Mouse (Mus musculus) c-Kit-negative CD71-positive TER-119-positive erythroid progenitor cells, embryonic 14.5 days (primary cell): ENCODE data around the gene Casc3.
A peak's percentile ranks its signal among the peaks of the same experiment; 100 is the strongest.

Experiments
- DNase-seq: peaks from one replicate; pipeline ENCODE4 v3.0.0-alpha.2; 2013; ENCODE audit warnings: low read depth, low spot score

The Casc3 gene

GRCm38 (mm10) chr11:98835296-98835695, 30.6 kb downstream of the Casc3 start:
- no peak for DNase-seq

GRCm38 (mm10) chr11:98835725-98836124, 31.0 kb downstream of the Casc3 start:
- DNase-seq = no peak

- no peak for DNase-seq
Observed at GRCm38 (mm10) chr11:98836128-98836527, 31.4 kb downstream of the Casc3 start.

DNA sequence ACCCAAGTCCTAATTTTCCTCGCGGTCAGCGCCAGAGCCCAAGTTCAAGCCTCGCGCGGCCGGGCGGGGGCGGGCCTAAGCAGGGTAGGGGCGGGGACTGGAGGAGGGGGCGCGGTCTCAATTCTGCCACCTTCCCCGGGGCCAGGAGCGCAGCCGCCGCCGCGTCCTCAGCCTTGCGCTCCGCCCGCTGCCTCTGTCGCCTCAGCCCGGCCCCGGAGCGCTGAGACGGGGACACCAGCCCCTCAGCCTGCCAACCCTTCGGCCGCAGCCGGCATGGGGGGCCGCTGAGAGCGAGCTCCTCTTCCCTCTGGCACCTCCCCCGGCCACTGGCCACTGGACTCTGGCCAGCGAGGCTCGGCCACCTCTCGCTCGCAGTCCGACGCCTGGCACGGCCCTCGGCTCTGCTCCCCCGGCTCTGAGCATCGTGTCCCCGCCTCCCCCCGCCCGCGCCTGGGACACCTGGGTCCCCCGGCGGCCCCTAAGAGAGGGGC, 32.0 kb downstream of the Casc3 start, which contains the start of gene Rapgefl1:
Gene Rapgefl1, plus strand, starts transcription at position 135 of the 491 bp plus-strand sequence.
- DNase-seq = peak; percentile 33

- no peak for DNase-seq
Observed at GRCm38 (mm10) chr11:98837231-98837704, 32.6 kb downstream of the Casc3 start.

- no peak for DNase-seq
Observed at GRCm38 (mm10) chr11:98837917-98838316, 33.2 kb downstream of the Casc3 start.

GRCm38 (mm10) chr11:98838512-98838911, 33.8 kb downstream of the Casc3 start:
- no peak for DNase-seq

- no peak for DNase-seq
Observed at GRCm38 (mm10) chr11:98839402-98839801, 34.7 kb downstream of the Casc3 start.

DNA sequence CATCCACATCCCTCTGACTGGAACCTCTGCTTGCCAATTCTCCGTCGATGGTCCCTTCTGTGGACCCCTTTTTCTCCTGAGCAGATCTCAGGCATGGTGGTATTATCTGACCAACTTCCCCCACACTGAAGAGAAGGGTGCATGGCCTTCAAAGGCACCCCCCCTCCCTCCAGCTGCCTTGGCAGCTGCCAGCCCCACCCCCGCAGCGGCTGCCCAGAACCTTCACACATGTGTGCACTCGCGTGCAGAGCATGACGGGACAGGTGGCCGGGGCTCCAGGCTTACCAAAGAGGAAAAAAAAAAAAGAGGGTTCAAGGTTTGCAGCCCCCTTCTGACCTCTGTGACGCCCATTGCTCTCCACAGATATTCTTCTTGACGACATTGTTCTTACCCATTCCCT, 35.2 kb downstream of the Casc3 start:
- no peak for DNase-seq

- DNase-seq = no peak
Observed at GRCm38 (mm10) chr11:98846016-98846415, 41.3 kb downstream of the Casc3 start.

DNA sequence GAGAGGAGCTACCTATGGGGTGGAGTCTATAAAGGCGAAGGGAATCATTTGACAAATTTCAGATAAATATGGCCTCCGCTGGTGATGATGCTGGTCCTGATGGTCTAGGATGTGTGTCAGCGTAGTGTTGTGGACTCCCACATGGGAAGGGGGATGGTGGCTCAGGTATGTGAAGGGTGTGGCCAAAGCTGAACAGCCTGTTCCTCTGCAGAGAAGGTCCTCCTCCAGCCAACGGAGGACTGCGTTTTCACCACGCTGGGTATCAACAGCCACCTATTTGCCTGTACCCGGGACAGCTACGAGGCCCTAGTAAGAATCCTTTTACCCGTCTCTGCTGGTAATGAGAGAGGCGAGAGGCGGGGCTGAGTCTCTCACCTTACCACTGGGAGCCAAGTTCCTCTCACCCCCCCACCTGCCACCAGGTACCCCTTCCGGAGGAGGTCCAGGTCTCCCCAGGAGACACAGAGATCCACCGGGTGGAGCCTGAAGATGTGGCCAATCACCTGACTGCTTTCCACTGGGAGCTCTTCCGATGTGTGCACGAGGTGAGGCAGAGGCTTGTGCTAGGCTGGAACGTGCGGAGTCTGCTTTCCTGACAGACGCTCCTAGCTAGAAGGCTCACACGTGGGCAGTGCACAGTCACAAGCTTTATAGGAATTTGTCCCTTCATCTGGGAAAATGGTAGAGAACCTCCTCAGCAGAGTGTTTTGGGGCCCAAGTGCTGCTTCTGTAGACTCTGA, 42.3 kb downstream of the Casc3 start:
- no peak for DNase-seq

DNA sequence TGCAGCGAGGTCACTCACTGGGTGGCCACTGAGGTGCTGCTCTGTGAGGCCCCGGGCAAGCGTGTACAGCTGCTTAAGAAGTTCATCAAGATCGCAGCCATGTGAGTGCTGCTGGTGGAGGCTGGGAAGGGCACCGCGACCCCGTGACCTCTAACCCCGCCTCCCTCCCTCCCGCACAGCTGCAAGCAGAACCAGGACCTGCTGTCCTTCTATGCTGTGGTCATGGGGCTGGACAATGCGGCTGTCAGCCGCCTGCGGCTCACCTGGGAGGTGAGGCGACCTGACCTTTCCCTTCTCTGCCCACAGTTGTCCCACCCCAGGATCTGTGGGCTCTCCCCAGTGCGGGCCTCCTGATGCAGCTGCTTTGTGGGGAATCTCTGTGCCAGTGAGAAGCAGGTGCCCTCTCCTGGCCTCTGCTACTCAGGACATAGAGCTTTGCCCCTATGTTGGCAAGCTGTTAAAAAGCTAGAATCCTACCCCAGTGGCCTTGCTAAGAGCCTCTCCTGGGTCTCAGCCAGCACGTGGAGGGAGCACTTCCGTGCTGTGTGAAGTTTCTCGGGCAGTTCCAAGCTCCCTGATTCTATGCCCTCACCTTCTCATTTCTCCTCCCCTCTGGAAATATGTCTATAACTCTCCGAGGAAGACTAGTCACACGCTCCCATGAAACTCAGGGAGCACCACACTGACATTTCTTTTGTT, 44.6 kb downstream of the Casc3 start:
- no peak for DNase-seq

- no peak for DNase-seq
Observed at GRCm38 (mm10) chr11:98850100-98851093, 45.7 kb downstream of the Casc3 start.

GRCm38 (mm10) chr11:98854116-98854515, 49.4 kb downstream of the Casc3 start:
- no peak for DNase-seq

DNA sequence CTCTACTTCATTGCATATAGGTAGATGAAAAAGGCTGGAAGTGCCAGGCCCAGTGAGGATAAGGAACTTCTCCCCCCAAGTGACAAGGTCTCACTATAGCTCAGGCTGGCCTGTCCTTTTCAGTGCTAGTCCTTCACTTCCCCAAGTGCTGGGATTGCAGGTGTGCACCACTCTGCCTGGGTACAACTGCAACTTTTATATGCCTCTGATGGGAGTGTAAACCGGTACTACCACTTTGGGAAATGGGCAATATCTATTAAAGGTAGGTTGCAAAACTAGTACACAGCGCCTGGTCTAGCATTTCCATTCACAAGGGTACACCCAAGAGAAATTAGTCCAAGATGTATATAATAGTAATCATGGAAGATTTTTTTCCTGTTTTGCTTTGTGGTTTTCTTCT, 50.0 kb downstream of the Casc3 start:
- DNase-seq = no peak

- DNase-seq = peak; percentile 83
Observed at GRCm38 (mm10) chr11:98858759-98859731, 54.3 kb downstream of the Casc3 start.

DNA sequence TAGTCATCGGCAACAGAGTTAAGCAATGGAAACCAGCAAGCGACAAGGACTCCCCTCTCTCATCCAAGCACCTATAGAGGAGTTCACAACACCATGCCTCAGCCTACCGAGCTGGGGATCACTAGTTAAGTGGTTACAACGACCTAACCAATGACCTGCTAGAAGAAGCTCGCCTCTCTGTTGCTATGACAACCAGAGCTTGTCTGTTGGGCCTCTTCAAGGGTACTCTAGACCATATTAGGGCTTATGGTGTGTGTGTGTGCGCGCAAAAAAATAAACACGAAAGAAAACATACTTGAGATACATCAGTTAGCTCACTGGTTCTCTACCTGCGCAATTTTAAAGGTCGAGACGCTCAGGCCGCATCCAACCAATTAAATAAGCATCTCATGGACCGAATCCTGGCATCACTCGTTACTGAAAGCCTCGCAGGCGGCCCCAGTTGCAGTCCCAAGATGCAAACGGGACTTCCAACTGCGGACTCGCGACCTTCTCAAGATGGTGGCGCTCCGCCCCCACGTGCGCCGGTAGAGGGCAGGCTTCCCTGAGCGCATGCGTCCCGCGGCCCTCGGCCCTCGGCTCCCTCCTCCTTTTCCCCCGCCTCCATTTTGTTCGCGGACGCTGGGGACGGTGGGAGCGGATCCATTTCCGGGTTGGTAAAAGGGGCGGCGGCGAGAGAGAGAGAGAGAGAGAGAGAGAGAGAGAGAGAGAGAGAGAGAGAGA, 58.5 kb downstream of the Casc3 start, which contains the start of gene Wipf2:
Gene Wipf2, plus strand, starts transcription at position 611 of the 723 bp plus-strand sequence.
- DNase-seq = peak; percentile 86

DNA sequence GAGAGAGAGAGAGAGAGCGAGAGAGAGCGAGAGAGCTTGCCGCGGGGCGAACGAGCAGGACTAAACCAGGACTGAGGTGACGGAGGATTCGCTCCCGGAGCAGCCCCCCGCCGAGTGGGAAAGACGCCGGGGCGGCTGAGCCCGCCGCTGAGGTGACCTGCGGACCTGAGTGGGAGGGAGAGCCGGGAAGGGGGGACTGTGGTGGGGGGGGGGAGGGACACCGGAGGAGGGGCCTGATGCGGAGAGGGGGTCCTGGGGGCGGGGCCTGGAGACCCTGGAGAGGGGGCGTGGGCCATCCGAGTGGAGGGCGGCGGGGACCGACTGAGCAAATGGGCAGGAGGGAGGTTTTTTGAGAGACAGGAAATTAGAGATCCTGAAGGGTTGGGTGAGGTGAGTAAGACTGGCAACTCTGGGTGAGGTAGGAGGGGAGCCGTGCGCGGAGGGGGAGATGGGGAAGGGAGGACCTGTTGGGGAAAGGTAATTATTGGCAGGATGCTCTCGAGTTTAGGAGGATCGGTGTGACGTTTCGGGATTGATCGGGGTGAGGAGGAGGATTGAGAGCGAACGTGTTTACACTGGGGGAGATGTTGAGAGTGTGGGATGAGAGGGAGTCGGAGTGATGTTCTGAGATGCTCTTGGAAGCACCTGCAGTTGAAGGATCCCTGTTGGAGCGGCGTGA, 59.2 kb downstream of the Casc3 start:
- peak; percentile 17 for DNase-seq

- no peak for DNase-seq
Observed at GRCm38 (mm10) chr11:98867293-98867692, 62.6 kb downstream of the Casc3 start.
